Mouse (Mus musculus) neural tube, embryonic 14.5 days (tissue): ENCODE measurements at regions not wholly inside any gene's neighbourhood (a gene's known extent, or its start where the extent isn't known, plus 50 kb on each side); places are given as distances from the start of the nearest gene placed in this dataset.
A peak's percentile ranks its signal among the peaks of the same experiment; 100 is the strongest.

Source experiments
- ATAC-seq: fragments of 200-750 bp; cut with Nextera tagmentation; 2 replicates; pipeline ENCODE4 v1.8.0; 2017; ENCODE audit warnings: low read depth, mild to moderate bottlenecking, moderate TSS enrichment, moderate library complexity
- H3K27ac ChIP-seq: fragments of 300-500 bp; sonication (generic); 2 replicates; pipeline ENCODE4 v1.5.1; 2014; ENCODE audit warnings: low read depth, mild to moderate bottlenecking, control low read depth, low read length, moderate library complexity, mixed read lengths
- H3K27me3 ChIP-seq: fragments of 300-500 bp; sonication (generic); 2 replicates; pipeline ENCODE4 v1.6.1; 2014; ENCODE audit warnings: low read length; ENCODE audit not compliant: control insufficient read depth, insufficient read depth
- H3K36me3 ChIP-seq: fragments of 300-500 bp; sonication (generic); 2 replicates; pipeline ENCODE4 v1.6.1; 2014; ENCODE audit warnings: low read length, mixed read lengths; ENCODE audit not compliant: control insufficient read depth, insufficient read depth
- H3K4me1 ChIP-seq: fragments of 300-500 bp; sonication (generic); 2 replicates; pipeline ENCODE4 v1.6.1; 2014; ENCODE audit warnings: low read length; ENCODE audit not compliant: control insufficient read depth, insufficient read depth
- H3K4me2 ChIP-seq: fragments of 300-500 bp; sonication (generic); 2 replicates; pipeline ENCODE4 v1.6.1; 2014; ENCODE audit warnings: mild to moderate bottlenecking, low read depth, low read length, control low read depth
- H3K4me3 ChIP-seq: fragments of 300-500 bp; sonication (generic); 2 replicates; pipeline ENCODE4 v1.5.1; 2014; ENCODE audit warnings: low read depth, low read length, control low read depth, mixed read lengths
- H3K9ac ChIP-seq: fragments of 300-500 bp; sonication (generic); replicated peaks from 2 replicates; pipeline ENCODE4 v1.6.1; 2014; ENCODE audit warnings: low read depth, mild to moderate bottlenecking, control low read depth, low read length, mixed read lengths
- H3K9me3 ChIP-seq: fragments of 300-500 bp; sonication (generic); 2 replicates; pipeline ENCODE4 v1.6.1; 2016; ENCODE audit warnings: low read length; ENCODE audit not compliant: control insufficient read depth
- WGBS: fragments of 180-500 bp; shearing (Covaris S2); extraction: QIAGEN DNeasy Blood & Tissue Kit; methylation state at CpG from one replicate; pipeline ENCODE4 v1.1.7; 2014; 5-methylcytosine and 5-hydroxymethylcytosine counted together

- ATAC-seq = no peak
- Histone ChIP-seq H3K4me2 (no peak overlapping the region), H3K27me3 (no peaks in the 10 kb centered on the region), H3K4me1 (no peaks in the 10 kb centered on the region), H3K9ac (no peak overlapping the region), H3K4me3 (no peak overlapping the region), H3K9me3 (no peaks in the 10 kb centered on the region), H3K27ac (no peak overlapping the region), H3K36me3 (no peaks in the 10 kb centered on the region)
- 53% methylated on average over 1 of the region's 2 CpGs for WGBS
Measured at GRCm38 (mm10) chr2:10784266-10784665, 387.6 kb upstream of the Prkcq start.

GRCm38 (mm10) chr2:10785156-10785555 is 386.8 kb upstream of the Prkcq start:
- WGBS = 22% methylated on average over 2 of the region's 2 CpGs
- H3K4me3 ChIP-seq = no peak overlapping the region
- no peak overlapping the region for H3K4me2 ChIP-seq
- H3K27ac ChIP-seq = no peak overlapping the region
- no peaks in the 10 kb centered on the region for H3K36me3 ChIP-seq
- H3K9ac ChIP-seq = no peak overlapping the region
- ATAC-seq = no peak
- no peaks in the 10 kb centered on the region for H3K27me3 ChIP-seq
- H3K4me1 ChIP-seq = no peaks in the 10 kb centered on the region
- H3K9me3 ChIP-seq = no peaks in the 10 kb centered on the region

GRCm38 (mm10) chr2:10788509-10788908 is 383.4 kb upstream of the Prkcq start:
- Histone ChIP-seq H3K27me3 (no peaks in the 10 kb centered on the region), H3K4me2 (no peak overlapping the region), H3K4me1 (no peaks in the 10 kb centered on the region), H3K36me3 (no peaks in the 10 kb centered on the region), H3K4me3 (no peak overlapping the region), H3K9ac (no peak overlapping the region), H3K27ac (no peak overlapping the region), H3K9me3 (no peaks in the 10 kb centered on the region)
- ATAC-seq = peak; percentile 29; the same call in 1 of the 2 replicates
- 43% methylated on average over 1 of the region's 1 CpGs for WGBS

GRCm38 (mm10) chr2:10791233-10791632 is 380.7 kb upstream of the Prkcq start:
- Histone ChIP-seq H3K4me2 (no peak overlapping the region), H3K27me3 (no peaks in the 10 kb centered on the region), H3K36me3 (no peaks in the 10 kb centered on the region), H3K9me3 (no peaks in the 10 kb centered on the region), H3K4me1 (no peaks in the 10 kb centered on the region), H3K9ac (no peak overlapping the region), H3K27ac (no peak overlapping the region), H3K4me3 (no peak overlapping the region)
- no peak for ATAC-seq

- H3K4me1 ChIP-seq = no peaks in the 10 kb centered on the region
- no peak for ATAC-seq
- H3K9ac ChIP-seq = no peak overlapping the region
- no peaks in the 10 kb centered on the region for H3K36me3 ChIP-seq
- H3K4me2 ChIP-seq = no peak overlapping the region
- H3K9me3 ChIP-seq = no peaks in the 10 kb centered on the region
- WGBS = 45% methylated on average over 2 of the region's 2 CpGs
- H3K27me3 ChIP-seq = no peaks in the 10 kb centered on the region
- H3K4me3 ChIP-seq = no peak overlapping the region
- H3K27ac ChIP-seq = no peak overlapping the region
Measured at GRCm38 (mm10) chr2:10816374-10816773, 355.5 kb upstream of the Prkcq start.

- peak; percentile 91 for ATAC-seq
- Histone ChIP-seq H3K4me2 (peak overlapping the region; percentile 40; the same call in 1 of the 2 replicates), H3K9me3 (no peaks in the 10 kb centered on the region), H3K36me3 (no peaks in the 10 kb centered on the region), H3K27ac (no peak overlapping the region), H3K4me1 (no peaks in the 10 kb centered on the region), H3K9ac (0 out of 2 replicates have a peak overlapping the region, but pooled peaks have one; percentile 25), H3K27me3 (no peaks in the 10 kb centered on the region), H3K4me3 (peak overlapping the region; percentile 27)
- 33% methylated on average over 29 of the region's 29 CpGs for WGBS
Measured at GRCm38 (mm10) chr2:10825278-10826133, 346.4 kb upstream of the Prkcq start.

GRCm38 (mm10) chr2:10826134-10826767 is 345.7 kb upstream of the Prkcq start:
- Histone ChIP-seq H3K4me1 (no peaks in the 10 kb centered on the region), H3K27ac (no peak overlapping the region), H3K9me3 (no peaks in the 10 kb centered on the region), H3K36me3 (no peaks in the 10 kb centered on the region), H3K27me3 (no peaks in the 10 kb centered on the region), H3K4me3 (no peak overlapping the region), H3K4me2 (peak overlapping the region; percentile 40; the same call in 1 of the 2 replicates), H3K9ac (no peak overlapping the region)
- WGBS = 84% methylated on average over 10 of the region's 10 CpGs
- no peak for ATAC-seq

GRCm38 (mm10) chr2:10839976-10840375 is 331.9 kb upstream of the Prkcq start:
- no peak overlapping the region for H3K27ac ChIP-seq
- H3K27me3 ChIP-seq = no peaks in the 10 kb centered on the region
- H3K4me1 ChIP-seq = no peaks in the 10 kb centered on the region
- no peaks in the 10 kb centered on the region for H3K36me3 ChIP-seq
- 48% methylated on average over 5 of the region's 5 CpGs for whole genome bisulfite sequencing
- no peak overlapping the region for H3K9ac ChIP-seq
- H3K4me2 ChIP-seq = no peak overlapping the region
- no peak overlapping the region for H3K4me3 ChIP-seq
- no peaks in the 10 kb centered on the region for H3K9me3 ChIP-seq
- no peak for ATAC-seq

- 70% methylated on average over 8 of the region's 8 CpGs for WGBS
- Histone ChIP-seq H3K4me1 (no peaks in the 10 kb centered on the region), H3K36me3 (no peaks in the 10 kb centered on the region), H3K4me2 (no peak overlapping the region), H3K27ac (no peak overlapping the region), H3K4me3 (no peak overlapping the region), H3K27me3 (no peaks in the 10 kb centered on the region), H3K9ac (no peak overlapping the region), H3K9me3 (no peaks in the 10 kb centered on the region)
- peak; percentile 21; the same call in 1 of the 2 replicates for ATAC-seq
Measured at GRCm38 (mm10) chr2:10861654-10862292, 310.1 kb upstream of the Prkcq start.
